Mouse (Mus musculus): ENCODE data around the gene Tubb2a. TPM values are rescaled to one million over a fixed set of nuclear protein-coding genes. Genes with fewer than 3 reads are reported as not detected.

The Tubb2a gene
- polyA plus RNA-seq, 1 experiment from 2014 or later, result 539 TPM

GRCm38 (mm10) chr13:34112369-34113081 lies 34.7 kb upstream of the Tubb2a start:
- no peak for DNase-seq (ENCODE audit: low spot score)
- WGBS, result 87% methylated on average over 5 of the region's 5 CpGs
- Histone ChIP-seq H3K27me3 (ENCODE audit: control insufficient read depth, insufficient read depth, low read length) (no peaks in the 10 kb centered on the region), H3K4me1 (ENCODE audit: control insufficient read depth, insufficient read depth, low read length) (no peaks in the 10 kb centered on the region), H3K36me3 (ENCODE audit: control insufficient read depth, insufficient read depth, low read length) (no peaks in the 10 kb centered on the region), H3K27ac (ENCODE audit: low read depth, low read length) (no peak overlapping the region), H3K9me3 (ENCODE audit: control insufficient read depth, low read length) (no peaks in the 10 kb centered on the region), H3K9ac (ENCODE audit: low read length) (no peak overlapping the region), H3K4me2 (ENCODE audit: low read depth) (no peak overlapping the region), H3K4me3 (ENCODE audit: low read depth, low read length) (no peak overlapping the region)
- no peak for ATAC-seq (ENCODE audit: insufficient read depth, low FRiP score, low TSS enrichment)

- H3K27me3 ChIP-seq (ENCODE audit: control insufficient read depth, insufficient read depth, low read length), result no peaks in the 10 kb centered on the region
- ATAC-seq (ENCODE audit: insufficient read depth, low FRiP score, low TSS enrichment) (no peak), DNase-seq (ENCODE audit: low spot score) (no peak)
- H3K9me3 ChIP-seq (ENCODE audit: control insufficient read depth, low read length), result no peaks in the 10 kb centered on the region
- no peak overlapping the region for H3K4me3 ChIP-seq (ENCODE audit: low read depth, low read length)
- H3K4me2 ChIP-seq (ENCODE audit: low read depth), result no peak overlapping the region
- no peaks in the 10 kb centered on the region for H3K36me3 ChIP-seq (ENCODE audit: control insufficient read depth, insufficient read depth, low read length)
- no peak overlapping the region for H3K9ac ChIP-seq (ENCODE audit: low read length)
- no peaks in the 10 kb centered on the region for H3K4me1 ChIP-seq (ENCODE audit: control insufficient read depth, insufficient read depth, low read length)
- 82% methylated on average over 3 of the region's 3 CpGs for WGBS
- H3K27ac ChIP-seq (ENCODE audit: low read depth, low read length), result no peak overlapping the region
Observed at GRCm38 (mm10) chr13:34111878-34112277, 34.1 kb upstream of the Tubb2a start.

GRCm38 (mm10) chr13:34111019-34111418 lies 33.2 kb upstream of the Tubb2a start:
- Histone ChIP-seq H3K9me3 (ENCODE audit: control insufficient read depth, low read length) (no peaks in the 10 kb centered on the region), H3K36me3 (ENCODE audit: control insufficient read depth, insufficient read depth, low read length) (no peaks in the 10 kb centered on the region), H3K27ac (ENCODE audit: low read depth, low read length) (no peak overlapping the region), H3K4me3 (ENCODE audit: low read depth, low read length) (no peak overlapping the region), H3K9ac (ENCODE audit: low read length) (no peak overlapping the region), H3K4me1 (ENCODE audit: control insufficient read depth, insufficient read depth, low read length) (no peaks in the 10 kb centered on the region), H3K4me2 (ENCODE audit: low read depth) (no peak overlapping the region), H3K27me3 (ENCODE audit: control insufficient read depth, insufficient read depth, low read length) (no peaks in the 10 kb centered on the region)
- ATAC-seq (ENCODE audit: insufficient read depth, low FRiP score, low TSS enrichment) (no peak), DNase-seq (ENCODE audit: low spot score) (no peak)
- WGBS, result 72% methylated on average over 5 of the region's 5 CpGs

GRCm38 (mm10) chr13:34109677-34110058 lies 31.9 kb upstream of the Tubb2a start:
- H3K4me1 ChIP-seq (ENCODE audit: control insufficient read depth, insufficient read depth, low read length), result no peaks in the 10 kb centered on the region
- H3K4me2 ChIP-seq (ENCODE audit: low read depth), result no peak overlapping the region
- no peaks in the 10 kb centered on the region for H3K36me3 ChIP-seq (ENCODE audit: control insufficient read depth, insufficient read depth, low read length)
- H3K9ac ChIP-seq (ENCODE audit: low read length), result no peak overlapping the region
- WGBS, result 58% methylated on average over 4 of the region's 4 CpGs
- no peak overlapping the region for H3K27ac ChIP-seq (ENCODE audit: low read depth, low read length)
- DNase-seq (ENCODE audit: low spot score), result no peak
- no peak overlapping the region for H3K4me3 ChIP-seq (ENCODE audit: low read depth, low read length)
- no peaks in the 10 kb centered on the region for H3K27me3 ChIP-seq (ENCODE audit: control insufficient read depth, insufficient read depth, low read length)
- no peak for ATAC-seq (ENCODE audit: insufficient read depth, low FRiP score, low TSS enrichment)
- H3K9me3 ChIP-seq (ENCODE audit: control insufficient read depth, low read length), result no peaks in the 10 kb centered on the region

- WGBS, result 86% methylated on average over 4 of the region's 4 CpGs
- Histone ChIP-seq H3K9ac (ENCODE audit: low read length) (no peak overlapping the region), H3K27ac (ENCODE audit: low read depth, low read length) (no peak overlapping the region), H3K4me2 (ENCODE audit: low read depth) (no peak overlapping the region), H3K27me3 (ENCODE audit: control insufficient read depth, insufficient read depth, low read length) (no peaks in the 10 kb centered on the region), H3K4me1 (ENCODE audit: control insufficient read depth, insufficient read depth, low read length) (no peaks in the 10 kb centered on the region), H3K9me3 (ENCODE audit: control insufficient read depth, low read length) (no peaks in the 10 kb centered on the region), H3K4me3 (ENCODE audit: low read depth, low read length) (no peak overlapping the region), H3K36me3 (ENCODE audit: control insufficient read depth, insufficient read depth, low read length) (no peaks in the 10 kb centered on the region)
- DNase-seq (ENCODE audit: low spot score), result no peak
- ATAC-seq (ENCODE audit: insufficient read depth, low FRiP score, low TSS enrichment), result no peak
Observed at GRCm38 (mm10) chr13:34109035-34109676, 31.3 kb upstream of the Tubb2a start.

- no peak for DNase-seq (ENCODE audit: low spot score)
- H3K9me3 ChIP-seq (ENCODE audit: control insufficient read depth, low read length), result no peaks in the 10 kb centered on the region
- no peak overlapping the region for H3K4me2 ChIP-seq (ENCODE audit: low read depth)
- WGBS, result 98% methylated on average over 1 of the region's 1 CpGs
- no peak for ATAC-seq (ENCODE audit: insufficient read depth, low FRiP score, low TSS enrichment)
- no peaks in the 10 kb centered on the region for H3K4me1 ChIP-seq (ENCODE audit: control insufficient read depth, insufficient read depth, low read length)
- H3K36me3 ChIP-seq (ENCODE audit: control insufficient read depth, insufficient read depth, low read length), result no peaks in the 10 kb centered on the region
- H3K27me3 ChIP-seq (ENCODE audit: control insufficient read depth, insufficient read depth, low read length), result no peaks in the 10 kb centered on the region
- no peak overlapping the region for H3K27ac ChIP-seq (ENCODE audit: low read depth, low read length)
- no peak overlapping the region for H3K9ac ChIP-seq (ENCODE audit: low read length)
- H3K4me3 ChIP-seq (ENCODE audit: low read depth, low read length), result no peak overlapping the region
Observed at GRCm38 (mm10) chr13:34106999-34107398, 29.2 kb upstream of the Tubb2a start.

GRCm38 (mm10) chr13:34106256-34106655 lies 28.4 kb upstream of the Tubb2a start:
- Histone ChIP-seq H3K4me1 (ENCODE audit: control insufficient read depth, insufficient read depth, low read length) (no peaks in the 10 kb centered on the region), H3K9me3 (ENCODE audit: control insufficient read depth, low read length) (no peaks in the 10 kb centered on the region), H3K27me3 (ENCODE audit: control insufficient read depth, insufficient read depth, low read length) (no peaks in the 10 kb centered on the region), H3K36me3 (ENCODE audit: control insufficient read depth, insufficient read depth, low read length) (no peaks in the 10 kb centered on the region), H3K27ac (ENCODE audit: low read depth, low read length) (no peak overlapping the region), H3K9ac (ENCODE audit: low read length) (no peak overlapping the region), H3K4me3 (ENCODE audit: low read depth, low read length) (no peak overlapping the region), H3K4me2 (ENCODE audit: low read depth) (no peak overlapping the region)
- 81% methylated on average over 2 of the region's 2 CpGs for WGBS
- DNase-seq (ENCODE audit: low spot score) (no peak), ATAC-seq (ENCODE audit: insufficient read depth, low FRiP score, low TSS enrichment) (no peak)

GRCm38 (mm10) chr13:34105364-34105763 lies 27.6 kb upstream of the Tubb2a start:
- Histone ChIP-seq H3K27ac (ENCODE audit: low read depth, low read length) (no peak overlapping the region), H3K4me2 (ENCODE audit: low read depth) (no peak overlapping the region), H3K4me3 (ENCODE audit: low read depth, low read length) (no peak overlapping the region), H3K9me3 (ENCODE audit: control insufficient read depth, low read length) (no peaks in the 10 kb centered on the region), H3K27me3 (ENCODE audit: control insufficient read depth, insufficient read depth, low read length) (no peaks in the 10 kb centered on the region), H3K4me1 (ENCODE audit: control insufficient read depth, insufficient read depth, low read length) (no peaks in the 10 kb centered on the region), H3K36me3 (ENCODE audit: control insufficient read depth, insufficient read depth, low read length) (no peaks in the 10 kb centered on the region), H3K9ac (ENCODE audit: low read length) (no peak overlapping the region)
- 72% methylated on average over 1 of the region's 1 CpGs for WGBS
- ATAC-seq (ENCODE audit: insufficient read depth, low FRiP score, low TSS enrichment) (no peak), DNase-seq (ENCODE audit: low spot score) (no peak)

- no peaks in the 10 kb centered on the region for H3K36me3 ChIP-seq (ENCODE audit: control insufficient read depth, insufficient read depth, low read length)
- no peak overlapping the region for H3K9ac ChIP-seq (ENCODE audit: low read length)
- H3K27me3 ChIP-seq (ENCODE audit: control insufficient read depth, insufficient read depth, low read length), result no peaks in the 10 kb centered on the region
- DNase-seq (ENCODE audit: low spot score), result no peak
- ATAC-seq (ENCODE audit: insufficient read depth, low FRiP score, low TSS enrichment), result no peak
- H3K4me1 ChIP-seq (ENCODE audit: control insufficient read depth, insufficient read depth, low read length), result no peaks in the 10 kb centered on the region
- no peaks in the 10 kb centered on the region for H3K9me3 ChIP-seq (ENCODE audit: control insufficient read depth, low read length)
- WGBS, result 88% methylated on average over 9 of the region's 9 CpGs
- H3K4me2 ChIP-seq (ENCODE audit: low read depth), result no peak overlapping the region
- H3K4me3 ChIP-seq (ENCODE audit: low read depth, low read length), result no peak overlapping the region
- H3K27ac ChIP-seq (ENCODE audit: low read depth, low read length), result no peak overlapping the region
Observed at GRCm38 (mm10) chr13:34101908-34102307, 24.1 kb upstream of the Tubb2a start.
